Mouse (Mus musculus) right cerebral cortex, postnatal 10 days (tissue): ENCODE measurements at regions not wholly inside any gene's neighbourhood (a gene's known extent, or its start where the extent isn't known, plus 50 kb on each side); places are given as distances from the start of the nearest gene placed in this dataset.

Experiments used
- DNase-seq, 2 experiments: peaks; one replicate each; pipeline ENCODE4 v3.0.0; 2021; ENCODE audit warnings: low spot score in 2 of 2

DNA sequence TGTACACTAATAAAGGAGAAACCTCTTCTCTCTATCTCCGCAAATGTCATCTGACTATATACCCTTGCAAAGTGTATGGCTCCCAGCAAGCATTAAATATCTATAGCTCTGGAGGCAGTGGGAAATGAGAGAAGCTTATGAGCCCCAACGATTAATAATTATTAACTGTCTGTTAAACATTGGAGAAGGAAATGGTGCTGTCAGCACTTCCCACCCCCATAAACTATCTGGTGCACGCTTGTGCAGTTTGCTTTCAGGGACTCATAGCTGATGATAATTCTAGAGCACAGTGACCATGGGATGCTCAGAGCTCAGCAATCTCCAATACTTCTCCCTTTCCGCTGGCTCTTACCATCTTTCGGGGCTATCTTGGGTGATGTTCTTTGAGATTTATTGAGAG, 541.2 kb downstream of the Grxcr1 start:
- DNase-seq = no peak

DNA sequence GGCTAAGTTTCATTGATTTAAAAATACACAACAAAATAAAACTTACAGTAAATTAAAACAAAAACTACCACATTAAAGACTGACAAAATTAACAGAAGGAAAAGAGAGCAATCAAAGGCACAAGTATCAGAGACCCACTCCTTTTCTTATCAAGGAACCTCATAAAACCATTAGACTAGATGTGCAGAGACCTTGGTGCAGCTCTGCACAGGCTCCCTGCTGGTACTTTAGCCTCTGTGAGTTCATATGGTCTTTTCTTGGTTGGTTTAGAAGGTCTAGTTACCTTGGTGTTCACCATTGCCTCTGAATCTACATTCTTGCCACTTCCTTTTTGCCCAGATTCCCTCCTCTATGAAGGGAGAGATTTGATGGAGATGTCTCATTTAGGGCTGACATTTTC, 544.2 kb downstream of the Grxcr1 start:
- DNase-seq = no peak

DNA sequence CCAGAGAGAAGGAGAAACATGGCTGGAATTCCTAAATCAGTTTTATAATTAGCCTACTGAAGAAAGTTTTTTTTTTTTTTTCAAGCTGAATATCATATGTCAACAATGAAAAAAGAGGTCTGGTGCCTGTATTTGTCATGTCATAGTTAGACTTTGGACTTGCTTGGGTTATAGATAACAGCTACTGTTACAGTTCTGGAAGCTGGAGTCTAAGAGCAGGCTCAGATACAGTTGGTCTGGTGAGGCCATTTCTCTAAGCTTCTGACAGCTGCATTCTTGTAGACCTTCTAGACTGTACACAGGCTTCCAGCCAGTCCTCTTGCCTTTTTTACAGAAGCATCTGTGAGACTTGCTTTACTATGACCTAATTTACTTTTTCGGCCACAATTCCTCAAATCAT, 546.9 kb downstream of the Grxcr1 start:
- no peak for DNase-seq

DNA sequence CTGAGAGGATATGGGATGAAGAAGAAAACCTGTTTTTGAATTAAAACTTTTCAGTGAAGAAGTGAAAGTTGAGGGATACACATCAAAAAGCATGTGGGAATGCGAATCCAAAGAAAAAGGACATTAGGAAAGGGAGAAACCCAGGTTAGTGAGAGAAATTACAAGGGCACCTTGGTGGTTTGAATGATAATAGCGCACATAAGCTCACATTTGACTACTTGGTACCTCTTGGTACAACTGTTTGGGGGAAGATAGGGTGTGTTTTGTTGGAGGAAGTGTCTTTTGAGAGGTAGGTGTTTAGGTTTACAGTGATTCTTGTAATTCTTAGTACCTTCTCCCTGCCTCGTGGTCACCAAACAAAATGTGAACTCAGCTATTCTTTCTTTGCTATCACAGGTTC, 560.8 kb downstream of the Grxcr1 start:
- DNase-seq = no peak

DNA sequence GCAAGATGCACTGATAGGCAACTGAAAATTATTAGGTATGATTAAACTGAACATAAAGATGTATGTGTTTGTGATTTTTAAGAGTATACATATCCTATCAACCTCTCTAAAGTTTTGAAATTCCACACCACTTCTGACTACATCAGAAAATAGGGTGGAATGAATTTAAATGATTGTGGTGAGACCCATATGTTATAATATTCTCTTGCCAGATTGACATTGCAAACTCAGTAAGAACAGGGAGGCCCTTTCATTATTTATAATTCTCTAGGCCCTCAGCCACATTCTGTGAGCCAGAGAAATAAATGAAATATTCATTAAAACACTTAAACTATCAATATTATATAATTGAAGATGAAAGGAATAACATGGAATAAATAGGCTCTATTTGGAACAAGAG, 586.8 kb downstream of the Grxcr1 start:
- DNase-seq = no peak

DNA sequence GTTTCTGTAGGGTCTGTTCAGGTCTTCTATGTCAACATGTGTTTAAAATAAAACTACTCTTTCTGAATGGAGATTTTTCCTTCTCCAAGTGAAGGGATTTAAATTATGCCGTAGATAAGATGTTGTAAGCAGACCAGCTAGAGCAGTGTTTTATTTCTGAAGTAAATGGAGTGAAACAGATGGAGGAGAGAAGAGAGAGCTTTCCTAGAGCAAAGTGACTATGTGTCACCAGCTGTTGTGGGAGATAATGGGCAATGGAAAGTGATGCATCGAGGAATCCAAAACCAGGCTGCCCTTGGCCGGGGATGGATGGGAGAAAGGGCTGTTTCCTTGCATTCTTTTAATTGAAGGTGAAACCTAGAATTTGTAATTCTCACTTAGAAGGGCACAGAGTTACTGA, 603.8 kb downstream of the Grxcr1 start:
- DNase-seq = peak; percentile 21 to 30

DNA sequence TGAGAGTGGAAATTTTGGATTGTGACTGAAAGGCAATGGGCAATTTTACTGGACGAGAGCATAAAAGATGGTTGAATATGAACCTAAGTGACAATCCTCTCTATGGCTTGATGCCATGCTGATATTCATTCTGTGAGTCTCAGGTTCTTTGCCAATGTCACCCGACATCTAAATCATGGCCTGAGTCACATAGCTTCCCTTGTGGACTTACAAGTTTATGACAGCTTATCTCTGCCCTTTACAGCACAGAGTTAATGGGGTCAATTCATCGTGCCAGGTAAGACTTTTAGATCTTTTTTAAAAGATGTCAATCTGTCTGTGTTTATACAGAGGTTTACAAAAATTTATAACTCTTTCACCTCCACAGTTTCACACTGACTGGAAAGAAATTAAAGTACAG, 641.2 kb downstream of the Grxcr1 start:
- DNase-seq = no peak

DNA sequence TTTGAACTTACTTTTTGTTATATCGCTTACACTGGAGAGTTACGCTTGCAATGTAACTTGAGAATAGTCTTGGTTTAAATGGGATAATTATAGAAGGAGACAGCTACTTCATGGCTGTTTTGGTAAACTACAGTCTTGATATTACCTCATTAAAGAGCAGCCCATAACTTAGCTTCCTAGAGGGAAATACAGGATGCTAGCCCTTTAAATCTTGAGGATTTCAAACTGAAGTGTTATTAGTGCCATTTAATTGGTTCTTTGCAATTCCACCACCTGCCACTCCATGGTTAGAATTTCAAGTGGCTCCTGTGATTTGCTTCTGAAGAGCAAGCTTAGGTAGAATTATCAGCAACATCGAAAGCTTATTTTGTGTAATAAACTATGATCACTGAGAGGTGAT, 640.1 kb downstream of the Kctd8 start:
- DNase-seq = no peak

DNA sequence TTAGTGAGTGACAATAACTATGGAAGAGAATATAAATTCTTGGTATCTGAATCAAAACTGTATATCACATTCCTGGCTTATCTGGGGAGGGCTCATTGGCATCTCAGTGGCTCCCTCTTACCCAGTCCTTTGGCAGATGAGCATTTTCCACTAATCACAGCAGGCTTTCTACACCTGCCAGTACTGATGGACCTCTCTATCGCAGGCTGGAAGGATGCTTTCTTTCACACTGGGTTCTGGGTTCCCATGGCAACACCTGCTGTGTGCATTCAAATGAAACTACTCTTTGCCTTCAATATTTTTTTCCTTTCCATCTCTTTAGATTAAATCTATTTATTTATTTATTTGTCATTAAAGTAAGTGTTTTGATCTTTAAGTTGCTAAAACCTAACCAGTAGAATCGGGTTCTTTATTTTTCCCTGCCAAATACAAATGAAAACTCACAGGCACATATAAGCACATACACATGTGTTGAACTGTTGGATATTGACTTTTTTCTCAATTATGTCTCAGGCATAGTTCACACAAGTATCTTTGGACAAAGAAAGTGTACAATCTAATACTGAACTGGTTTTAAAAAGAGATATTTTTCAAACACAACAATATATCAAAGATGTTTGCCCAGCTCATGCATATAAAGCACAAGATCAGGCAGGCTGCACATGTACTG, 635.9 kb downstream of the Kctd8 start:
- peak; percentile 41 to 51 for DNase-seq

DNA sequence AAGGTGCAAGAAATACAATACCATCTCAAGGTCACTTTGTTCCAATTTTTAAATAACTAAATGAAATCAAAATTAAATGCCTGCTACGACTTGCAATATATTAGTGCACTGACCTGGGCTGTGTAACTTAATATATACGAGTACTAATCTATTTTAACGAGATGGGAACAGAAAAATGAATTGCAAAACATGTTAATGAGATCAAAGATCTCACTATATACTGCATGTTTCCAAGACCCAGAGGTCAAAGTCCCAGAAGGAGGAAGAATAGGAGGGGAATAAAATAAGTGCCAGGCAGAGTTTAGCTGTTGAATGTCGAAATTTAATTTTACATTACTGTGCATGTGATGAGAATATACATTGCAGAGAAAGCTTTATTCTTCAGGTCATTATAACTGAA, 614.7 kb downstream of the Kctd8 start:
- no peak for DNase-seq

DNA sequence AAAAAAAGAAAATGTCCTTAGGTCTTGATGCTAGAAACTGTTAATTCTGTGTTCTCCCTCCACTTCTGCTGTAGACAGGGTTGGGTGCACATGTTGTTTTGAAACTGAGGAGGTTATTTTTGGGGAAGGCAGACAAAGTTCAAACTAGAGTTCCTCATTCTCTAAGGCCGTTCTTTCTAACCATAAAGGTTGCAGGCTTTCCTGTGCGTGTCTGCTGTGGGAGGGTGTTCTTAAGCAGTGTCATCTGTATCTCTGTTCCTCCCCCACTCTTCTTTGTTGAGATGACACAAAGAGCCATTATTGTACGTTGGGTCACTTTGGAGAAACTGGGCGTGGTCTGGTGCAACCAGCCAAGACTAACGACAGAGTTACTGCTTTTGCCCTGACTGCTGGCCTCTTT, 606.3 kb downstream of the Kctd8 start:
- DNase-seq = no peak

DNA sequence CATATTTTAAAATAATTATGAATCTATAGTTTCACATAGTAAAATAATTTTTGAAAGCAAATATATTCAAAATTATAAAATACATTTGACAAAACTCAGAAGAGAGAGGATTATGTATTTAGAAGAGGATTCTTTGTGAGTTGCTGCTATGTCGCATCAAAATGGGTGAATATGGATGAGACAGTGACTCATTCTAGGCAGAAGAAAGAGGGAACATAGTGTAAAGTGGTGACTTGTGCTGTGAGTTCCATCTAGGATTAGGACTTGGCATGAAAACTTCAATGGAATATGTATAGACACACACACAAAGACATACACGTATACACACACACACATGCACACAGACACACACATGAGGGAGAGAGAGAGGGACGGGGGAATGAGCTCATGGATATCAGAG, 591.0 kb downstream of the Kctd8 start:
- DNase-seq = no peak

DNA sequence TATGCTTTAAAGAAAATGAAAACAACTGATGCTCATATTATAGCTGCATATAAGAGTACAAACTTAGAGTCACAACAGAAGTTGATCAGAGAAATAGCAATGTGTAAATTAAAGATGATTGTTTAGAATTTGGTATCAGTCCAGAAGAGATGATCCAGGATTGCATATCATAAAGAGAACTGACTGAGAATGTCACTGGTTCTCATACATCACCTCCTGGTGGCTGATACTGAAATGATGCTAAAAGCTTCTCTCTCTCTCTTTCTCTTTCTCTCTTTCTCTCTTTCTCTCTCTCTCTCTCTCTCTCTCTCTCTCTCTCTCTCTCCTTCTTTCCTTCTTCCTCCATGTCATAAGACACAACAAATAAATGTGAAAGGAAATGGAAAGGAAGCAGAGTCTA, 588.5 kb downstream of the Kctd8 start:
- DNase-seq = no peak
